Mouse (Mus musculus): ENCODE data around the gene Rabgap1l. TPM values are rescaled to one million over a fixed set of nuclear protein-coding genes. Genes with fewer than 3 reads are reported as not detected.

Rabgap1l gene
- polyA plus RNA-seq, 1 experiment from 2014 or later: 31.4 TPM

GRCm38 (mm10) chr1:160325542-160325941 lies 467.5 kb downstream of the Rabgap1l start:
- Histone ChIP-seq H3K4me3 (ENCODE audit: low read depth, low read length) (no peak overlapping the region), H3K4me1 (ENCODE audit: insufficient read depth, low read depth, low read length) (no peaks in the 10 kb centered on the region), H3K27ac (ENCODE audit: low read length) (no peak overlapping the region), H3K9me3 (ENCODE audit: low read length) (no peaks in the 10 kb centered on the region), H3K36me3 (ENCODE audit: insufficient read depth, low read length) (no peaks in the 10 kb centered on the region), H3K4me2 (replicated peaks; ENCODE audit: low read depth, low read length) (no peak overlapping the region), H3K9ac (replicated peaks; ENCODE audit: low read depth) (no peak overlapping the region), H3K27me3 (replicated peaks; ENCODE audit: insufficient read depth, low read length) (no peaks in the 10 kb centered on the region)
- DNase-seq (ENCODE audit: low spot score) (no peak), ATAC-seq (no peak)
- 37% methylated on average over 5 of the region's 5 CpGs for WGBS
- TF ChIP-seq CTCF (IDR thresholded peaks at IDR 0.05) (no peak), EP300 (IDR thresholded peaks at IDR 0.05) (no peak)

DNA sequence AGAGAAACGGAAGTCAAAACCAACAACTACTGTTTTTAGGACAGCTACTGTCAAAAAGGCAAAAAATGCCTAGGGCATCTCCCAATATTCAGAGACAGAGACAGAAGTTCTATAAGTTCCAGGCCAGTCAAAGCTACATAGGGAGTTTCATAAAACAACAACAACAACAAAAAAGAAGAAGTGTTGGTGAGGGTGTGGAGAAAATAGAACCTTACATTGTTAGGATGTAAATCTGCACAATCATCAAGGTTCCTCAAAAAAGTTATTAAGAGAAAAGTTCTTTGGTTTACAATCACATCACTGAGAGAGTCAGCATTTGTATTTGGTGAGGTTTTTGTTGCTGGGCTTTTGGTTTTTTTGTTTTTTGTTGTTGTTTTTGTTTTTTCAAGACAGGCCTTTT lies 472.3 kb downstream of the Rabgap1l start:
- Histone ChIP-seq H3K9me3 (ENCODE audit: low read length) (no peaks in the 10 kb centered on the region), H3K9ac (replicated peaks; ENCODE audit: low read depth) (no peak overlapping the region), H3K4me3 (ENCODE audit: low read depth, low read length) (no peak overlapping the region), H3K4me2 (replicated peaks; ENCODE audit: low read depth, low read length) (no peak overlapping the region), H3K4me1 (ENCODE audit: insufficient read depth, low read depth, low read length) (no peaks in the 10 kb centered on the region), H3K27me3 (replicated peaks; ENCODE audit: insufficient read depth, low read length) (no peaks in the 10 kb centered on the region), H3K27ac (ENCODE audit: low read length) (no peak overlapping the region), H3K36me3 (ENCODE audit: insufficient read depth, low read length) (no peaks in the 10 kb centered on the region)
- ATAC-seq (no peak), DNase-seq (ENCODE audit: low spot score) (no peak)
- TF ChIP-seq EP300 (IDR thresholded peaks at IDR 0.05): no peak
- TF ChIP-seq CTCF (IDR thresholded peaks at IDR 0.05): no peak
- WGBS: 77% methylated on average over 1 of the region's 1 CpGs

DNA sequence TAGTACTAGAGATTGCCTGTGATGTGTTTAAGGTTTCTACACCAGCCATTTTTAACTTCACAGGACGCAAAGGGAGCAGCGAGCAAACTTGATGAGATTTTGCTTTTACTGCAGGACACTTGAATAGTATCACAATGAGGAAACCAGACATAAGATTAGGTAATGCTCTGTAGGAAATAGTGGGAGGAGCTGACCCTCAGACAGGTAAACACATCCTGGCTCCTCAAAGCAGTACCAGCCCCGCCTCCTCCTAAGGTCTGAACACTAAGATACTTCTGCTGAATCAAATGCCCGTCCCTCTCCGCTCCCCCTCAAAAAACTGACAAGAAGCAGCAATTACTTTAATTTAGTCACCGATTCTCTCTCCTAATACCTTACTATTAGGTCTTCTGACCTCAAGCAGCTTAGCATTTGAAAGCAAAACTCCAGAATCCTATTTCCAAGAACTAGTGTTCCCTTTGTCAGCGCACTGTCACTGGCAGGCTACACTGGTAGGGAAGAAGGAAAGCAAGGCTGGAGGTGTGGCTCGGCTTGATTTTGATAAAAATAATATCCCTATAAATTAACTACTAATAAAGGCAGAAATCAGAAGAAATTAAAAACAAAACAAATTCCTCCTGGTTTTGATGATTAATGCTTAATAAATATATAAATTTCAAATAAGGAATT lies 474.8 kb downstream of the Rabgap1l start:
- Histone ChIP-seq H3K4me3 (ENCODE audit: low read depth, low read length) (no peak overlapping the region), H3K27me3 (replicated peaks; ENCODE audit: insufficient read depth, low read length) (no peaks in the 10 kb centered on the region), H3K4me1 (ENCODE audit: insufficient read depth, low read depth, low read length) (no peaks in the 10 kb centered on the region), H3K4me2 (replicated peaks; ENCODE audit: low read depth, low read length) (no peak overlapping the region), H3K9me3 (ENCODE audit: low read length) (no peaks in the 10 kb centered on the region), H3K9ac (replicated peaks; ENCODE audit: low read depth) (no peak overlapping the region), H3K36me3 (ENCODE audit: insufficient read depth, low read length) (no peaks in the 10 kb centered on the region), H3K27ac (ENCODE audit: low read length) (no peak overlapping the region)
- DNase-seq (ENCODE audit: low spot score) (peak; percentile 65), ATAC-seq (peak; percentile 71)
- WGBS: 59% methylated on average over 8 of the region's 8 CpGs
- TF ChIP-seq EP300 (IDR thresholded peaks at IDR 0.05): no peak
- TF ChIP-seq CTCF (IDR thresholded peaks at IDR 0.05): no peak

DNA sequence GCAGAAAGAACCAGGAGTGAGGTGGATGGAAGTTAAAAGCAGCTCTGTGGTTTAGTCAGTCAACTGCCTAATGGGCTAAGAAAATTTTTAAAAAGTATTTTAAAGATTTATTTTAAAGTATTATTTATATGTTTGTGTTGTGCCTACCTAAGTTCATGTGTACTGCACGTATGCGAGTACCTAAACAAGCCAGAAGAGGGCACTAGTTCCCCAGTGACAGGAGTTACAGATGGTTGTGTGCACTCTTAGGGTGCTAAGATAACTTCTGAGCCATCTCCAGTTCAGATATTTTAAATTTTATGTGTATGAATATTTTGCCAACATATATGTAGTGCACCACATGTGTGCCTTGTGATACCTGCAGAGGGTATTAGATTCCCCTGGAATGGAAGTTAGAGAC lies 476.8 kb downstream of the Rabgap1l start:
- no peaks in the 10 kb centered on the region for H3K36me3 ChIP-seq (ENCODE audit: insufficient read depth, low read length)
- TF ChIP-seq CTCF (IDR thresholded peaks at IDR 0.05): peak; percentile 30
- no peak for TF ChIP-seq EP300 (IDR thresholded peaks at IDR 0.05)
- no peak for DNase-seq (ENCODE audit: low spot score)
- H3K27ac ChIP-seq (ENCODE audit: low read length): no peak overlapping the region
- H3K27me3 ChIP-seq (replicated peaks; ENCODE audit: insufficient read depth, low read length): no peaks in the 10 kb centered on the region
- H3K4me1 ChIP-seq (ENCODE audit: insufficient read depth, low read depth, low read length): peaks cover 5% of the 10 kb centered on the region; the same call in 1 of the 2 replicates
- WGBS: 97% methylated on average over 2 of the region's 2 CpGs
- no peak overlapping the region for H3K9ac ChIP-seq (replicated peaks; ENCODE audit: low read depth)
- H3K4me2 ChIP-seq (replicated peaks; ENCODE audit: low read depth, low read length): no peak overlapping the region
- H3K4me3 ChIP-seq (ENCODE audit: low read depth, low read length): no peak overlapping the region
- ATAC-seq: no peak
- no peaks in the 10 kb centered on the region for H3K9me3 ChIP-seq (ENCODE audit: low read length)

GRCm38 (mm10) chr1:160312658-160313057 lies 480.4 kb downstream of the Rabgap1l start:
- H3K4me1 ChIP-seq (ENCODE audit: insufficient read depth, low read depth, low read length): peaks cover 10% of the 10 kb centered on the region; the same call in 1 of the 2 replicates
- no peak overlapping the region for H3K4me3 ChIP-seq (ENCODE audit: low read depth, low read length)
- H3K36me3 ChIP-seq (ENCODE audit: insufficient read depth, low read length): no peaks in the 10 kb centered on the region
- TF ChIP-seq EP300 (IDR thresholded peaks at IDR 0.05) (no peak), CTCF (IDR thresholded peaks at IDR 0.05) (no peak)
- ATAC-seq (no peak), DNase-seq (ENCODE audit: low spot score) (no peak)
- no peaks in the 10 kb centered on the region for H3K27me3 ChIP-seq (replicated peaks; ENCODE audit: insufficient read depth, low read length)
- H3K4me2 ChIP-seq (replicated peaks; ENCODE audit: low read depth, low read length): no peak overlapping the region
- no peak overlapping the region for H3K9ac ChIP-seq (replicated peaks; ENCODE audit: low read depth)
- H3K9me3 ChIP-seq (ENCODE audit: low read length): no peaks in the 10 kb centered on the region
- no peak overlapping the region for H3K27ac ChIP-seq (ENCODE audit: low read length)
- WGBS: 80% methylated on average over 4 of the region's 4 CpGs

GRCm38 (mm10) chr1:160311861-160312260 lies 481.1 kb downstream of the Rabgap1l start:
- TF ChIP-seq CTCF (IDR thresholded peaks at IDR 0.05) (no peak), EP300 (IDR thresholded peaks at IDR 0.05) (no peak)
- DNase-seq (ENCODE audit: low spot score): peak; percentile 64
- WGBS: 25% methylated on average over 2 of the region's 2 CpGs
- ATAC-seq: 0 out of 2 replicates have a peak, but pooled peaks have one; percentile 48
- Histone ChIP-seq H3K4me3 (ENCODE audit: low read depth, low read length) (no peak overlapping the region), H3K9ac (replicated peaks; ENCODE audit: low read depth) (no peak overlapping the region), H3K27me3 (replicated peaks; ENCODE audit: insufficient read depth, low read length) (no peaks in the 10 kb centered on the region), H3K36me3 (ENCODE audit: insufficient read depth, low read length) (no peaks in the 10 kb centered on the region), H3K9me3 (ENCODE audit: low read length) (no peaks in the 10 kb centered on the region), H3K27ac (ENCODE audit: low read length) (peak overlapping the region; percentile 58), H3K4me2 (replicated peaks; ENCODE audit: low read depth, low read length) (no peak overlapping the region; the same call in 1 of the 2 replicates), H3K4me1 (ENCODE audit: insufficient read depth, low read depth, low read length) (peaks cover 13% of the 10 kb centered on the region; the same call in 1 of the 2 replicates)
